Mouse (Mus musculus) megakaryocyte, embryonic 14.5 days (primary cell): Measurements from ENCODE around the gene Tacr1. TPM values are rescaled to one million over a fixed set of nuclear protein-coding genes. Genes with fewer than 3 reads are reported as not detected.

Source experiments
- H3K27me3 ChIP-seq: replicated peaks from 2 replicates; pipeline ENCODE3; 2012; ENCODE audit warnings: inconsistent platforms
- H3K36me3 ChIP-seq: replicated peaks from 2 replicates; pipeline ENCODE3; 2012; ENCODE audit warnings: low read length, inconsistent platforms, mixed read lengths
- H3K4me1 ChIP-seq: 2 replicates; pipeline ENCODE4 v1.6.1; 2012; ENCODE audit warnings: inconsistent platforms
- H3K4me3 ChIP-seq: replicated peaks from 2 replicates; pipeline ENCODE3; 2012; ENCODE audit warnings: moderate library complexity, mild to moderate bottlenecking, inconsistent platforms
- H3K9me3 ChIP-seq: 2 replicates; pipeline ENCODE4 v1.6.1; 2012; ENCODE audit warnings: inconsistent platforms
- FLI1 ChIP-seq: IDR thresholded peaks from 2 replicates; pipeline ENCODE4 v1.6.1; 2012; ENCODE audit warnings: low read length, inconsistent platforms, mixed read lengths
- GATA1 ChIP-seq: IDR thresholded peaks from 3 replicates; pipeline ENCODE4 v1.6.1; 2012; ENCODE audit warnings: mixed read lengths, low read length, inconsistent platforms, borderline replicate concordance
- polyA plus RNA-seq: library from polyadenylated mRNA; stranded (reverse); fragments of >175 nt; gene quantifications from 2 replicates; pipeline ENCODE4 v1.2.3, GENCODE M21; 2012; ENCODE audit warnings: low replicate concordance; ENCODE audit not compliant: insufficient read depth

Tacr1 gene
- polyA plus RNA-seq, 1 experiment = not detected

DNA sequence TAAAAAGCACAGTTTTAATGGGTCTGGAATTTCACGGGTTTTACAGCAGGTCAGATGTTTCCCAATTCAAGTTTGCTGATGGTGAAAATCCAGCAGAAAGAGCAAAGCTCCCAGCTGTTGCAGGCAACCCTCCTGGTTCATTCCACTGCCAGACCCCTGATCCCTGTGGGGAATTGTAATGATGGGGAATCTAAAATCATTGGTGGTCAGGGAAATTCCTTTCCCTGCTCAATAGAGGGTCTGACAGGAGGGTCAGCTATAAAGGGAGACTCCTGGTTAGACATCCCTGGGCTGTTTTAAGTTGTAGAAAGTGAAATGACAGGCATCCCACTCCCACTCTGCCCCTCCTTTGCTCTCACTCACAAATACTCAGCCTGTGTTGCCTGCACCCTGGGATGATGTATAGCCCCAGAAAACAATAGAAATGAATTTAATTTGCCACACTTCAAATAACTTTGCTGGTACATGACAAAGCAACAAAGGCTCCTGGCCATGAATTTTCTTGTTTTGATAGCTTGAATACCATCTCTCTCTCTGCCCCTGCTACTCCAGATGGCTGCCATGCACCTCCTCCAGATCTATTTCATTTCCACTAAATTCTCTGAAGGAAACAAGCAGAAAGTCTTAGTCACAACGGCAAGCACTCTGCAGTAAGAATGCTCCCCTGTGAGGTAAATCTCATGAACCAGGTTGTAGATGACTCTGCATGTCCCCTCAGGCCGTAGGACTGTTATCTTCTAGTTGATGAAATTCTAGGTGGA, 123.2 kb downstream of the Tacr1 start:
- TF ChIP-seq GATA1 = no peak
- no peak for TF ChIP-seq FLI1
- Histone ChIP-seq H3K27me3 (peaks cover 5% of the 10 kb centered on the region), H3K4me1 (no peaks in the 10 kb centered on the region), H3K9me3 (no peaks in the 10 kb centered on the region), H3K4me3 (no peak overlapping the region), H3K36me3 (no peaks in the 10 kb centered on the region)

DNA sequence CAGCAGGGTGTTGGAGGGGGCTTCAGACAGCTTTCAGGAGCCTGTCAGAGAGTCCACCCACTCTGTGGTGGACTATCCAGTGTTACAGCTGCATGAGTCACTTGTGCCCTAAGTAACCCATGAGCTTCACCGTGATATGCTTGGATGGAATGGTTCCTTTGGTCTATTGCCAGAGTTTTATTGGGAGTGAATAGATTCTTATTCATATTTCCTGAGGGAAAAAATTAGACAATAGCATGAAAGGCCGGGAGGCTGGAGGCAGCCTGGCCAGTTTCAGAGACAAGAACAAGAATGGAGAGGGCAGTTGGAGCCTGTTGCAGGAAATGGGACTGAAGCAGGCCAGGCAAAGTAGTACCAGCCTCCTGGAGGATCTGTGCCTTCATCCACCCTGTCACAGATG, 126.5 kb downstream of the Tacr1 start:
- no peak for TF ChIP-seq GATA1
- no peak for TF ChIP-seq FLI1
- no peaks in the 10 kb centered on the region for H3K4me1 ChIP-seq
- H3K36me3 ChIP-seq = no peaks in the 10 kb centered on the region
- peaks cover 9% of the 10 kb centered on the region for H3K27me3 ChIP-seq
- H3K4me3 ChIP-seq = no peak overlapping the region
- no peaks in the 10 kb centered on the region for H3K9me3 ChIP-seq

DNA sequence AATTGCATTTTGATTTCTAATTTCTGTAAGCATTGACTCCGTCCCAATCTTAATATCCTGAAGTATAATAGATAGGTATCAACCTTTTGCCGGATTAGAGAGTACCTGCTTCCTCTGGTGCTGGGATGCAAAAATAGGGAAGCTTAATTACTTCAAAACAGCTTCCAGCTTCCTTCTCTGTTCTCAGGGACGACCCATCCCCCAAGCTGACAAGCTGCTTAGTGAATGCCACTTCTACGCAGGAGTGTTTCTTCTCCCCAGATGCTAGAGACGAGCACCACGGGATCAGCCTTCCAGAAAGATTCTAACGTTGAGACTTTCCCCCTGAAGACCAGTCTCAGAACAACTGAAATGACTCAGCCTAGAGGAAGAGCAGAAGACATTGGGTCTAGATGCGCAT, 134.5 kb downstream of the Tacr1 start:
- Histone ChIP-seq H3K36me3 (no peaks in the 10 kb centered on the region), H3K27me3 (peaks cover 12% of the 10 kb centered on the region), H3K9me3 (0 out of 2 replicates have a peak, but pooled peaks cover 3% of the 10 kb centered on the region), H3K4me1 (no peaks in the 10 kb centered on the region), H3K4me3 (no peak overlapping the region)
- TF ChIP-seq FLI1 = no peak
- no peak for TF ChIP-seq GATA1

DNA sequence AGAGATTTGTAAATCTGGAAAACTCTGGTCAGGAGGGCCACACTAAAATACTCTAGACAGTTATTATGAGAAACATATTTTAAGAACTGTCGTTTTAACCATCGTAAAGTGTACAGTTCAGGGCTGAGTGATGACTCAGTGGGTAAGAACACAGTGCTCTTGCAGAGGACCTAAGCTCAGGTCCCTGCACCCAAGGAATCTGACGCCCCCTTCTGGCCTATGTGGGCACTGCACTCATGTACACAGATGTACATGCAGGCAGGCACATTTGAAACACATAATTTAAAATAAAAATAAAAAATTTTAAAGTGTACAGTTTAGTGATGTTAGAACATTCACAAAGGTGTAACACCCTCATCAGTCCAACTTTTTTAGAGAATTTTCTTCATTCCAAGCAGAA, 147.1 kb downstream of the Tacr1 start:
- H3K9me3 ChIP-seq = peaks cover 18% of the 10 kb centered on the region
- no peaks in the 10 kb centered on the region for H3K36me3 ChIP-seq
- H3K4me1 ChIP-seq = no peaks in the 10 kb centered on the region
- peaks cover 3% of the 10 kb centered on the region for H3K27me3 ChIP-seq
- TF ChIP-seq FLI1 (no peak), GATA1 (no peak)
- no peak overlapping the region for H3K4me3 ChIP-seq

DNA sequence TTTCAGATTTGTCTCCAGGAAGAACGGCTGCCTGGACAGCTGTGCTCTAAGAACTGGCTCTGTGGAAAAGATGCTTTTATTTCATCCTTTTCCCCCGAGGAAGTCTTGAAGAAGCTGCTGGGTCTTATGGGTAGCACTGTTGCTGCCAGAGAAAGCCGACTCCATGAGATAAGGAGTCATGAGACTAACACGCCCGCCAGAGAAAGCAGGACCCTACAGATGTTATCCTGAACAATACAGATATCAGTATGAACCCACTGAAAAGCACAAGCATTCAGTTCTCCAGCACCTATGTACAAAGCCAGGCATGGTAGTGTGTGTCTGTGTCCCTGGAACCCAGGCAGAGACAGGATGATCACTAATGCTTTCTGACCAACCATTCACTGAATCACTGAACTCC, 173.3 kb downstream of the Tacr1 start:
- Histone ChIP-seq H3K36me3 (no peaks in the 10 kb centered on the region), H3K27me3 (no peaks in the 10 kb centered on the region), H3K4me1 (no peaks in the 10 kb centered on the region), H3K9me3 (0 out of 2 replicates have a peak, but pooled peaks cover under 1% of the 10 kb centered on the region), H3K4me3 (no peak overlapping the region)
- TF ChIP-seq FLI1 (no peak), GATA1 (no peak)

DNA sequence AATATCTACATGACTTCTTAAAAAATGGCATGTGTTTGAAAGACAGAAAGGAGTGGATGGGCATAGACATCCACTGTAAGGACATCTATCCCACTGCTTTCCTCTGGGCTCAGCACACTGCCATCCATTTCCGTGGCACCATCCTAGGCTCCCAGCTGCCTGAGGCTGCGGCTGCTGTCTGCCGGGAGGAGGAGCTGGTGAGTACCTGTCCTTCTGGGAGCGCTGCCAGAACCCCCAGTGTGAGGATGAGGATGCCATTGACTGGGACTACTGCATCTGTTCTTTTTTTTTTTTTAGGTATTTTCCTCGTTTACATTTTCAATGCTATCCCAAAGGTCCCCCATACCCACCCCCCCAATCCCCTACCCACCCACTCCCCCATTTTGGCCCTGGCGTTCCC, 183.3 kb downstream of the Tacr1 start:
- Histone ChIP-seq H3K4me1 (peaks cover 6% of the 10 kb centered on the region), H3K36me3 (no peaks in the 10 kb centered on the region), H3K27me3 (no peaks in the 10 kb centered on the region), H3K4me3 (no peak overlapping the region), H3K9me3 (peaks cover 13% of the 10 kb centered on the region)
- no peak for TF ChIP-seq FLI1
- TF ChIP-seq GATA1 = no peak

DNA sequence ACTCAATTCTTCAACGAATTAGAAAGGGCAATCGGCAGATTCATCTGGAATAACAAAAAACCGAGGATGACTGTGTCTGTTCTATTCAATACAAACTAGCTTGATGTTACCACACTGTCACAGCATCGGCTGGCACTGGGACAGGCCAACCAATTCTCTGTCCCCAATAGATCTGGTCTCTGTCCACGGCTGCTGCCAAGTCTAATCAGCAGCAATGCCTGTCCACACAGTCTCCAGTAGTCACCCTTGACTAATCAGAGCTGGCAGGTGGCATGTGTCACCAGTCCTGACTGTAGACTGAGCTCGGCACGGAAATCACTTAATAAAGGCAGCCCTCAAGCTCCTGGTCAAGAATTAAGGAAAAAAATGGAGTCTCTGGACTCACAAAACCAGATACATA, 187.3 kb downstream of the Tacr1 start:
- peaks cover 6% of the 10 kb centered on the region for H3K4me1 ChIP-seq
- H3K9me3 ChIP-seq = peaks cover 12% of the 10 kb centered on the region
- no peaks in the 10 kb centered on the region for H3K27me3 ChIP-seq
- TF ChIP-seq GATA1 = no peak
- TF ChIP-seq FLI1 = no peak
- H3K4me3 ChIP-seq = no peak overlapping the region
- H3K36me3 ChIP-seq = no peaks in the 10 kb centered on the region

DNA sequence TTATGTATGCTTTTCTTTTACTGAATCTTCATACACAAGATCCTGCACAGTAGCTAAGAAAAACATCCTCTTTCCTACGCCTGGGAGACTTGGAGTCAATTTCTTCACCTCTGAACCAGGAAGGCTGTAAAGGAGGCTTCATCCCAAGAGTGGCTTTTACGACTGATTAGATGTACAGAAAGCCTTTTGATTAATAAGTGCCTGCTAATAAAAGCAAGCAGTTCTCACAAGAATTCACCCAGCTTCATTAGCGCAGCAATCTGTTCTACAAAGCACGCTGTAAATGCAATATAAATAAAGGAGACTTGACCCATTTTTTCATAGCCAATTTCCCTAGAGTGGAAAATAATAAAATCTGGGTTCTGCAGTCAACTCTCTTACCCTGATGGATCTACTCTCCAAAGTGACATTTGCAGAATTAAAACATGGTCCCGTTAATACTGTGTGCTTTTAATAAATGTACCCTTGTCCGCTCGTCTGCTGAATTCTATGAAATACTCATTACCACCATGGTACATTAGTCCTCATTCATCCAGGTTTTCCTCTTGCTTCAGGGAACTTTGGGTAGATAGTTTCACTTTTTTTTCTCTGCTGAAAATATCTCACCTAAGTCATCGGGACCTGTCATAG, 193.4 kb downstream of the Tacr1 start:
- no peaks in the 10 kb centered on the region for H3K4me1 ChIP-seq
- no peak overlapping the region for H3K4me3 ChIP-seq
- TF ChIP-seq GATA1 = no peak
- TF ChIP-seq FLI1 = no peak
- H3K36me3 ChIP-seq = no peaks in the 10 kb centered on the region
- peaks cover 6% of the 10 kb centered on the region for H3K27me3 ChIP-seq
- H3K9me3 ChIP-seq = peaks cover 19% of the 10 kb centered on the region

DNA sequence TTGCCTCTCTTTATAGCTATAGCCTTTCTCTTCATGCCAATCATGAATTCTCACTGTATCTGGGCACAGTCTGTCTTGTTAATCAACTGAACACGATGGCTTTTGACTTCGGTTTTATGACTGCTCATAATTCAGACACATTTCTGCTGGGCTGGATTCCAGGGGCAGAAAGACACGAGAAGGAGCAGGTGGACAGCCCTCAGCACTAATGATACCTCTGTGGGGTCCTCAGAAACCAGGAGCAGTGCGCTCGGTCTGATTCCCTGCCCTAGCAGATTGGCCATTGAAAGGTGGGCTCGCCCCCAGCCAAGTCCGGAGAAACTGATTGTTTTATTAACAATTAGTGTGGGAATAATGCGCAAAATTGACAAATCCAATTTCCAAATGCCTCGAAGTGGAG, 201.1 kb downstream of the Tacr1 start:
- TF ChIP-seq FLI1 (no peak), GATA1 (no peak)
- Histone ChIP-seq H3K36me3 (no peaks in the 10 kb centered on the region), H3K4me1 (no peaks in the 10 kb centered on the region), H3K27me3 (peaks cover 7% of the 10 kb centered on the region), H3K4me3 (no peak overlapping the region), H3K9me3 (0 out of 2 replicates have a peak, but pooled peaks cover 3% of the 10 kb centered on the region)

DNA sequence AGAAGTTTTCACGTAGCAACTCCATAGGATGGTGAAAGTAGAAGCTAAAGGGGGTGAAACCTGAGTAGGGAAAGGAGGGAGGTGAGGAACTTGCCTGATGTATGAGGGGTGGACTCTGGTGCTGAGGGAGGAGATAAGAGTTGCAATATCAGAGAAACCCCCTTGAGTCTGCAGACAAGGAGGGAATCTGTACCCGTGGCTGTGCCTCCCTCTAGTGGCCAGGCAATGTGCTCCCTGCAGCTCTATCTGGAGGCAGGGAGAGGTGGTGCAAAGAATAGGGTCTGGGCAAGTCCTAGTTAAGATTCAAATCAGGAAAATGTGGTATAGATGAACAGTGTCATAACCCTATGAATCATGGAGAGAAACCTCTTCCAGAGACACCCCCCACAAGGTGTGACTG, 201.5 kb downstream of the Tacr1 start:
- H3K4me1 ChIP-seq = no peaks in the 10 kb centered on the region
- H3K9me3 ChIP-seq = peaks cover 3% of the 10 kb centered on the region; the same call in 1 of the 2 replicates
- H3K27me3 ChIP-seq = peaks cover 7% of the 10 kb centered on the region
- H3K4me3 ChIP-seq = no peak overlapping the region
- TF ChIP-seq GATA1 (no peak), FLI1 (no peak)
- H3K36me3 ChIP-seq = no peaks in the 10 kb centered on the region

DNA sequence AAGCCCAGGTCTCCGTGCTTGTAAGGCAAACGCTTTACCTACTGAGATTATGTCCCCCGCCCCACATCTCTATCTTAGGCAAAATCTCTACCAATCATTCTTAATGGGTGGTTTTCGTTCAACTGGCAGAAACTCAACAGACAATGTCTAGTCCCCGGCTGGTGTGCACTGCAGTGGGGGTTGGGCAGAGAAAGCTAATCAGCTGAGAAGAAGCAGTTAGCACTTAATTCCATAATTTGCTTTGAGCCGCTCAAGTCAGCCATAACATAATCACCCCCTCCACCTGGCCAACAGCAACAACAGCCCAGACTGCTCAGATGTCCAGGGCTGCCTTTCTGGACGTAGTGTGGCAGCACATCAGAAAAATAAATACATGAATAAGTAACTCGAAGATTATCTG, 202.7 kb downstream of the Tacr1 start:
- Histone ChIP-seq H3K4me3 (no peak overlapping the region), H3K9me3 (peaks cover 10% of the 10 kb centered on the region), H3K36me3 (no peaks in the 10 kb centered on the region), H3K4me1 (no peaks in the 10 kb centered on the region), H3K27me3 (peaks cover 7% of the 10 kb centered on the region)
- no peak for TF ChIP-seq GATA1
